Mouse (Mus musculus) granulocyte monocyte progenitor cell, adult 5-6 weeks (primary cell): ENCODE measurements around the gene Plppr1. TPM values are rescaled to one million over a fixed set of nuclear protein-coding genes. Genes with fewer than 3 reads are reported as not detected.
"Not testable (repeated sequence)": the region's sequence is repeated elsewhere in the genome, so short reads cannot be mapped to it uniquely, and the experiment has no call there.

ENCODE experiments used
- ATAC-seq: replicated peaks from 2 replicates; pipeline ENCODE4 v1.8.0; 2016; ENCODE audit warnings: mild to moderate bottlenecking, moderate TSS enrichment, inconsistent platforms; ENCODE audit not compliant: poor library complexity, severe bottlenecking
- total RNA-seq, 2 experiments: library from RNA; stranded (forward) in 1 of 2; stranded (reverse) in 1 of 2; fragments of 200-712, 200-1000 nt in 1 of 2; fragments of >200 nt in 1 of 2; fragmentation: Nextera tagmentation in 1 of 2; gene quantifications; 2 replicates each; pipeline ENCODE4 v1.2.3; 2014 to 2017

The Plppr1 gene
- total RNA-seq, 2 experiments from 2014 or later, result not detected

DNA sequence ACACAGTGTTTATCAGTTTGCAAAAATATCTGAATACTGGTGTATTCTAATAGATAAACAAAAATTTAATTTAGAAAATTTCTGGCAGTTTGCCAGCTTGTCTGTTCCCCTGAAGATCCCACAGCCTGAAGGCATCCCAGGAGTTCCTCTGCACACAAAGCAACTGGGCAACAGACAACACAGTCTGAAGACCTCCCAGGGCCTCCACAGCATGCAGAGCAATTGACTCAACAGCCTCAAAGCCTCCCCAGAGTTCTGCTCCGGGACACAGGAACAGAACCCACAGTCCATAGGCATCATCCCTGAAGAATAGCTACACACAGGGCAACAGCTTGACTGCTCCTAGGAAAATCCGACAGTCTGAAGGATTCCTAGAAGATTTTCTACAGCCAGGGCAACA lies 289.6 kb downstream of the Plppr1 start:
- ATAC-seq, result no peak

- no peak for ATAC-seq
These were observed 291.4 kb downstream of the Plppr1 start for GRCm38 (mm10) chr4:49350470-49350869.

DNA sequence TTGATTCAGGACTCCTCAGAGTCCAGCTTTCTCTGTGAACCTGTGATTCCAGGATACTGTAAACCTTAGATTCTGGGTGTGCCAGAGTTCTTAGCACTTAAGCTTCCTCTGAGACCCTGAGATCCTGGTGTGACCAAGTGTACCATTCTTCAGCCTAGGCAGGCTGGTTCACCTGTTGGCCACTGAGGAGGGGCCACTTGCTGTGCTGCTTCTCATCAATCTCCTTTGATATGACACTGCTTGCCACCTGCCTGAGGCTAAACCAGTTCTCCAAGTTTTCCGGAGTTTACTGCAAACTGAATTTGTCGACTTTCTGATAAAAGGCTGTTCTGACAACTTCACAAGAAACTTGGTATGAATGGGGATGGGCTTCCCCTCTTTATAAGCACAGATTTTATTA lies 298.0 kb downstream of the Plppr1 start:
- no peak for ATAC-seq

- not testable (repeated sequence) for ATAC-seq
These were observed 309.0 kb downstream of the Plppr1 start for GRCm38 (mm10) chr4:49368046-49368445.

- not testable (repeated sequence) for ATAC-seq
These were observed 324.7 kb downstream of the Plppr1 start for GRCm38 (mm10) chr4:49383576-49384318.

GRCm38 (mm10) chr4:49386873-49387272 lies 327.8 kb downstream of the Plppr1 start:
- ATAC-seq, result no peak
